Mouse (Mus musculus): ENCODE results near the gene Atp5d. TPM values are rescaled to one million over a fixed set of nuclear protein-coding genes. Genes with fewer than 3 reads are reported as not detected.
A peak's percentile ranks its signal among the peaks of the same experiment; 100 is the strongest.

Gene Atp5d
- total and polyA plus RNA-seq, 2 experiments from 2014 or later: 972 to 1,858 TPM

DNA sequence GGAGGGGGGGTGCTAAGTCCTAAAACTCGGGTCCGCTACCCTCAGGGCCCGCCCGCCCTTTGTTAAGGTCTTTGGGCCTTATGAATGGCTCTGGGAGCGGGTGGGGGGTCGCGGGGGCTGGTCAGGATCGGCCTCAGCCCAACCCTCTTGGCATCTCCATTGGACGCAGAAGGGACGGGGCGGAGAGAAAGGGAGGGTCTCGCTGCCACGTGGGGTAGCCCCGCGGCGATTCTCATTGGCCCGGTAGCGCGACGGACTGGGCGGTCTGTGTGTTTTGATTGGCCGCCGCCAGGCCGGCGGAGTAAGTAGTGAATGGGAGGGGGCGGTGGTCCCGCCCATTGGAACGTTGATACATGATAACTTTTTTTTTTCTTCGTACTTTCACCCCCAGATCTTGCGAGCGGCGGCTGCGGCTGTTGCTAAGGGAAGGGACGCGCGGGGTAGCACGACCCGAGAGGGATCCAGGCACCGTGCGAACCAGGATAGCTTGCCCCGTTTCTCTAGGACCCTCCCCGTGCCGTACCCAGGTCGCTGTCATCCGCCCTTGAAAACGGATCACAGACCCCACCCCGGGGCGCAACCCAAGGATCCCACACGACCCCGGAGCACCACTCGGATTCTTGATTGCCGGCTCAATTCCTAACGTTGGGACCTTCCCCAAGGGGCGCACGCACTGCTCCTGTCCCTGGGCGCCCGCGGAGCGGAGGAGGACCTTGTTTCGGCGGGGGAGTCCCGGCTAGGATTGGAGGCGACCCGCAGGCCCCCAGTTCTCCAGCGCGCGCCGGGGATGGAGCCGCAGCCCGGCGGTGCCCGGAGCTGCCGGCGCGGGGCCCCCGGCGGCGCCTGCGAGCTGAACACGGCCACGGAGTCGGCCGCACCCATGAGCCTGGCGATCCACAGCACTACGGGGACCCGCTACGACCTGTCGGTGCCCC, 11.1 kb downstream of the Atp5d start:
- under 1% methylated on average over 88 of the region's 88 CpGs for WGBS
- H3K36me3 ChIP-seq (replicated peaks; ENCODE audit: control insufficient read depth, insufficient read depth, low read length): peaks cover 51% of the 10 kb centered on the region
- H3K27ac ChIP-seq (ENCODE audit: low read depth): peak overlapping the region; percentile 99
- ATAC-seq (ENCODE audit: insufficient read depth, low read depth): peak; percentile 77
- H3K4me2 ChIP-seq (ENCODE audit: low read depth, low read length): peak overlapping the region; percentile 85
- no peaks in the 10 kb centered on the region for H3K9me3 ChIP-seq (replicated peaks; ENCODE audit: control insufficient read depth, low read length)
- TF ChIP-seq EP300 (IDR thresholded peaks at IDR 0.05; ENCODE audit: low read depth) (peak; percentile 54), CTCF (IDR thresholded peaks at IDR 0.05; ENCODE audit: low read depth) (no peak)
- H3K4me3 ChIP-seq (ENCODE audit: low read depth, low read length): peak overlapping the region; percentile 90
- H3K9ac ChIP-seq (replicated peaks; ENCODE audit: low read depth, low read length): peak overlapping the region; percentile 95
- DNase-seq (ENCODE audit: low spot score): peak; percentile 99
- H3K27me3 ChIP-seq (ENCODE audit: control insufficient read depth, insufficient read depth, low read length): no peaks in the 10 kb centered on the region
- peaks cover 45% of the 10 kb centered on the region for H3K4me1 ChIP-seq (ENCODE audit: control insufficient read depth, insufficient read depth)

GRCm38 (mm10) chr10:80150226-80151210, 12.1 kb downstream of the Atp5d start:
- Histone ChIP-seq H3K36me3 (replicated peaks; ENCODE audit: control insufficient read depth, insufficient read depth, low read length) (peaks cover 51% of the 10 kb centered on the region), H3K27me3 (ENCODE audit: control insufficient read depth, insufficient read depth, low read length) (no peaks in the 10 kb centered on the region), H3K27ac (ENCODE audit: low read depth) (peak overlapping the region; percentile 99), H3K4me2 (ENCODE audit: low read depth, low read length) (peak overlapping the region; percentile 85), H3K9ac (replicated peaks; ENCODE audit: low read depth, low read length) (peak overlapping the region; percentile 95), H3K4me3 (ENCODE audit: low read depth, low read length) (peak overlapping the region; percentile 90), H3K9me3 (replicated peaks; ENCODE audit: control insufficient read depth, low read length) (no peaks in the 10 kb centered on the region), H3K4me1 (ENCODE audit: control insufficient read depth, insufficient read depth) (peaks cover 45% of the 10 kb centered on the region)
- TF ChIP-seq CTCF (IDR thresholded peaks at IDR 0.05; ENCODE audit: low read depth) (no peak), EP300 (IDR thresholded peaks at IDR 0.05; ENCODE audit: low read depth) (no peak; the same call in 1 of the 2 replicates)
- DNase-seq (ENCODE audit: low spot score) (peak; percentile 44), ATAC-seq (ENCODE audit: insufficient read depth, low read depth) (no peak)
- WGBS: 1% methylated on average over 49 of the region's 71 CpGs

DNA sequence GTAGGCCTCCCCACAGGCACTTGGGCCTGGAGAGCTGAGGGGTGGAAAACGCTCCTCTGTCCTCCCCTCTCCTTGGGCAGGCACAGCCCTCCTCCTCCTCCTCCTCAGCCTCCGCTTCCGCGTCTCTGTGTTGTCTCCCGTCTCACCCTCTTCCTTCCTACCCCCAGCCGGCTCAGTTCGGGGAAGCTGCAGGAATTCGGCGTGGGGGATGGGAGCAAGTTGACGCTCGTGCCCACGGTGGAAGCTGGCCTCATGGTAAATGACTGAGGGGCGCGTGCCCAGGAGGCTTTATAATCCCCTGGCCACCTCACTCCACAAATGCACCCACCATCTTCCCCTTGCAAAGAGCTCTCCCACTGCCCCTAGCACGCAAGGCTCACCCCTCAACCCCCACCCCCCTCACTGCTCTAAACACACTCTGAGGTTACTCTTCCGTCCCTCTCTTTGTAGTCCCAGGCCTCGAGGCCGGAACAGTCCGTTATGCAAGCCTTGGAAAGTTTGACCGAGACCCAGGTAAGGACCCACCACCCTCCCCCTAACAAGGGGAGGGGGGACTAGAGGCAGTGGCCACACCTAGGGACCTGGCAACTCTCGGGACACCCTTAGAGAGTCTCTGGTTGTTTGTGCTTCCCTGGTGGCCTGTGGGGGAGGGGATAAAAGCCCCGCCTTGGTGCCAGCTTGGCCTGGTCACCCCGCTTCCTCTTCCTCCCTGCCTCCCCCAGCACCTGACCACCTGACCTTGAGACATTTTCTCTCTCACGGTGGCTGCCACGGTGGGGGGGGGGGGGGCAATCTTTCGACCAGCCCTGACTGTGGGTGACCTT, 13.0 kb downstream of the Atp5d start:
- Histone ChIP-seq H3K4me3 (ENCODE audit: low read depth, low read length) (peak overlapping the region; percentile 90), H3K36me3 (replicated peaks; ENCODE audit: control insufficient read depth, insufficient read depth, low read length) (peaks cover 54% of the 10 kb centered on the region), H3K9ac (replicated peaks; ENCODE audit: low read depth, low read length) (peak overlapping the region; percentile 95), H3K4me1 (ENCODE audit: control insufficient read depth, insufficient read depth) (peaks cover 39% of the 10 kb centered on the region), H3K27ac (ENCODE audit: low read depth) (peak overlapping the region; percentile 99), H3K9me3 (replicated peaks; ENCODE audit: control insufficient read depth, low read length) (no peaks in the 10 kb centered on the region), H3K27me3 (ENCODE audit: control insufficient read depth, insufficient read depth, low read length) (no peaks in the 10 kb centered on the region), H3K4me2 (ENCODE audit: low read depth, low read length) (peak overlapping the region; percentile 85)
- TF ChIP-seq CTCF (IDR thresholded peaks at IDR 0.05; ENCODE audit: low read depth) (no peak), EP300 (IDR thresholded peaks at IDR 0.05; ENCODE audit: low read depth) (no peak; the same call in 1 of the 2 replicates)
- DNase-seq (ENCODE audit: low spot score) (peak; percentile 75), ATAC-seq (ENCODE audit: insufficient read depth, low read depth) (no peak)
- 1% methylated on average over 24 of the region's 26 CpGs for WGBS

DNA sequence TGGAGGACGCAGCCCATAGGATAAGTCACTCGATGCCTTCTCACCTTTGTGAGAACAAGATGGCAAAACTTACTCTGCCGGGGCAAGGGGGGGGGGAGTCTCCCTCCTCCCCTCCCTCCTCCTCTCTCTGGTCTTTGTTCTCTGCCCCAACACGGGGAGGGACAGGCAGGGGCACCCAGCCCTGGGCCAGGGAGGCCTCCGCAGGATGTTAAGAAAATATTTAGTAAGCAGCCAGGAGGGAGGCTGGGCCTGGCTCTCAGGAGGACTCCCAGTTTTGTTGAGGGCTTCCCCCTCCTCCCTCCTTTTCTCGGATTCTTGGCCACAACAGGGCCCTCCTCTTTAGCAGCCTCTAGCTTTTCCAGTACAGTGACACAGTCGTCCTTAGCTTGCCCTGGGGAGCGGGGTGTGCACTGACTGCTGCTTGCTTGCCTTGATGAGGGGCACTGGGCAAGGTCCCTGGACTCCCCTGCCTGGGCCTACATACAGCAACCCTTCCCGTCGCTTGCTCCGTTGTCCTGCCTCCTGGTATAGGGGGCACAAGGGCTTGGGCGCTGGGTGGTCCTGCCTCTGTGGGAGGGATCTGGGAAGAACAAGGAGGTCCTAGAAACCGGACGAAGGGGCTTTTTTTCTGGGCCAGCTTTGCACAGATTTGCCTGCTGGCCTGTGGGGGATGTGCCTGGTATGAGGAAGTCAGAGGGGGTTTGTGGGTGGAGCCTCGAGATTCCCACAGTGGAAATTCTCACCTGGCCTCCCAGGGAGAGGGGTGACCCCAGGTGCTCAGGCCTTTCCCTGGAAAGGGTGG, 13.8 kb downstream of the Atp5d start:
- peak; percentile 80 for DNase-seq (ENCODE audit: low spot score)
- H3K27ac ChIP-seq (ENCODE audit: low read depth): peak overlapping the region; percentile 99
- no peak for ATAC-seq (ENCODE audit: insufficient read depth, low read depth)
- 5% methylated on average over 15 of the region's 15 CpGs for WGBS
- no peaks in the 10 kb centered on the region for H3K9me3 ChIP-seq (replicated peaks; ENCODE audit: control insufficient read depth, low read length)
- H3K4me3 ChIP-seq (ENCODE audit: low read depth, low read length): peak overlapping the region; percentile 90
- peak overlapping the region; percentile 85 for H3K4me2 ChIP-seq (ENCODE audit: low read depth, low read length)
- H3K4me1 ChIP-seq (ENCODE audit: control insufficient read depth, insufficient read depth): peaks cover 37% of the 10 kb centered on the region
- H3K27me3 ChIP-seq (ENCODE audit: control insufficient read depth, insufficient read depth, low read length): no peaks in the 10 kb centered on the region
- TF ChIP-seq EP300 (IDR thresholded peaks at IDR 0.05; ENCODE audit: low read depth): no peak
- no peak for TF ChIP-seq CTCF (IDR thresholded peaks at IDR 0.05; ENCODE audit: low read depth)
- H3K9ac ChIP-seq (replicated peaks; ENCODE audit: low read depth, low read length): peak overlapping the region; percentile 95
- H3K36me3 ChIP-seq (replicated peaks; ENCODE audit: control insufficient read depth, insufficient read depth, low read length): peaks cover 63% of the 10 kb centered on the region
